In genomic region chr3:37379201-37379600, GRCm38 (mm10) we compare ENCODE assay signal across 15 mouse cellular contexts. TPM values are rescaled to one million over a fixed set of nuclear protein-coding genes. Genes with fewer than 3 reads are reported as not detected.
A peak's percentile ranks its signal among the peaks of the same experiment; 100 is the strongest.
DNase-seq lines count a peak whose midpoint lies in the region; ATAC-seq and TF ChIP-seq lines count a peak whose summit lies in the region.
"Had no signal": no experiment of that assay in that cellular context is flagged by ENCODE, and none has a peak within 500 bp of the region (broad histone marks: within the 10 kb centered on the region; RNA-seq: fewer than 3 reads in every experiment).

No protein-coding gene starts in this region.

- H3K4me1 ChIP-seq in liver, embryonic 11.5 days (replicated peaks; ENCODE audit: control insufficient read depth, insufficient read depth, low read length) = no peaks in the 10 kb centered on the region
- H3K4me1 ChIP-seq in CH12.LX (ENCODE audit: control insufficient read depth in 1 of 2, insufficient read depth in 2 of 2) = no peaks in the 10 kb centered on the region

- no peak overlapping the region for H3K4me2 ChIP-seq in liver, embryonic 11.5 days
- H3K4me2 ChIP-seq in CH12.LX (ENCODE audit: insufficient read depth, low read depth, poor library complexity, severe bottlenecking) = no peak overlapping the region

- in situ Hi-C loops in CH12.LX (cut with MboI; ENCODE audit: low pct_ligation_motif_present, low pct_unique_long_range_greater_than_20kb, low sequenced_read_pairs) = no loop called here

- no peak for TF ChIP-seq POLR2A in CH12.LX (IDR thresholded peaks at IDR 0.05; ENCODE audit: low read depth, low read length)

- H3K9me3 ChIP-seq in liver, embryonic 11.5 days (ENCODE audit: control insufficient read depth, low read length) = no peaks in the 10 kb centered on the region
- no peaks in the 10 kb centered on the region for H3K9me3 ChIP-seq in CH12.LX (replicated peaks; ENCODE audit: low read length)
- H3K9me3 ChIP-seq: forebrain, embryonic 10.5 days; hindbrain, embryonic 10.5 days had no signal

- intact Hi-C loops in gastrocnemius, adult 2 months (cut with DNase I) = no loop called here
- intact Hi-C loops in gastrocnemius, postnatal 14 days (cut with DNase I; ENCODE audit: low total_unique reads) = no loop called here

- peak; percentile 58 for TF ChIP-seq RAD21 in CH12.LX (IDR thresholded peaks at IDR 0.05; ENCODE audit: low read depth, low read length)

- dilution Hi-C loops in CH12.LX (cut with MboI; ENCODE audit: extremely low pct_ligation_motif_present, extremely low pct_unique_long_range_greater_than_20kb, low sequenced_read_pairs) = no loop called here

- no peaks in the 10 kb centered on the region for H3K79me2 ChIP-seq in CH12.LX (replicated peaks; ENCODE audit: control insufficient read depth, extremely low read depth, insufficient read depth, poor library complexity, severe bottlenecking)

- peak; percentile 54 for DNase-seq in gastrocnemius, adult 2 months
- no peak for DNase-seq in gastrocnemius, postnatal 14 days
- DNase-seq in liver (peak; percentile 23), CH12.LX (ENCODE audit: extremely low read depth) (peak; percentile 46)
- no peak for DNase-seq in liver, embryonic 11.5 days (ENCODE audit: low spot score)
- DNase-seq in adrenal gland, adult 8-10 months = no peak
- DNase-seq in urinary bladder, postnatal 4 days (ENCODE audit: low spot score in 2 of 2) = no peak
- DNase-seq: embryo, embryonic 11 days; gastrocnemius, postnatal 25 days; layer of hippocampus, postnatal 36 days; thymus, adult 18-20 months had no signal

- no peak overlapping the region for H3K4me3 ChIP-seq in gastrocnemius, adult 2 months
- H3K4me3 ChIP-seq in liver, embryonic 11.5 days (ENCODE audit: low read depth, low read length) = no peak overlapping the region
- H3K4me3 ChIP-seq in CH12.LX (replicated peaks in 1 of 3; ENCODE audit: low read depth in 2 of 3, low read length in 2 of 3, poor library complexity in 1 of 3) = no peak overlapping the region
- H3K4me3 ChIP-seq: forebrain, embryonic 10.5 days; hindbrain, embryonic 10.5 days had no signal

- no peak for TF ChIP-seq EP300 in CH12.LX (IDR thresholded peaks at IDR 0.05; ENCODE audit: low read length)

- peak; percentile 32; the same call in 1 of the 2 replicates for TF ChIP-seq CTCF in gastrocnemius, adult 2 months (IDR thresholded peaks at IDR 0.05)
- peak in 1 of 2 experiments; percentile 67; a peak in 2 of 4 replicates for TF ChIP-seq CTCF in CH12.LX (conservative IDR thresholded peaks at IDR 0.05 in 1 of 2, IDR thresholded peaks at IDR 0.05 in 1 of 2; ENCODE audit: low read depth in 2 of 2, low read length in 2 of 2)

- WGBS in liver, embryonic 11.5 days = 75% methylated on average over 14 of the region's 14 CpGs

- H3K9ac ChIP-seq in liver, embryonic 11.5 days (ENCODE audit: low read depth, low read length) = no peak overlapping the region
- H3K9ac ChIP-seq in CH12.LX (ENCODE audit: insufficient read depth, low read depth) = no peak overlapping the region

- peak overlapping the region; percentile 85 for H3K27ac ChIP-seq in gastrocnemius, adult 2 months
- no peak overlapping the region for H3K27ac ChIP-seq in liver, embryonic 11.5 days (ENCODE audit: low read depth, low read length)
- H3K27ac ChIP-seq in CH12.LX (ENCODE audit: insufficient read depth, low read depth) = no peak overlapping the region
- H3K27ac ChIP-seq: forebrain, embryonic 10.5 days; hindbrain, embryonic 10.5 days had no signal

- no peak for ATAC-seq in liver, embryonic 11.5 days (replicated peaks; ENCODE audit: low FRiP score)
- ATAC-seq in granulocyte monocyte progenitor cell, adult 5-6 weeks (replicated peaks; ENCODE audit: poor library complexity, severe bottlenecking) = peak; percentile 40; the same call in 1 of the 2 replicates
- ATAC-seq: activated CD4-positive, CD25-positive, alpha-beta regulatory T cell, adult 4 months had no signal

- no peaks in the 10 kb centered on the region for H3K27me3 ChIP-seq in liver, embryonic 11.5 days (replicated peaks; ENCODE audit: control insufficient read depth, insufficient read depth, low read length)
- no peaks in the 10 kb centered on the region for H3K27me3 ChIP-seq in CH12.LX (replicated peaks)

- H3K36me3 ChIP-seq in liver, embryonic 11.5 days (ENCODE audit: control insufficient read depth, insufficient read depth, low read length) = no peaks in the 10 kb centered on the region
- H3K36me3 ChIP-seq in CH12.LX (replicated peaks in 1 of 2; ENCODE audit: control insufficient read depth in 1 of 2, insufficient read depth in 1 of 2, low read length in 1 of 2) = no peaks in the 10 kb centered on the region
- H3K36me3 ChIP-seq: forebrain, embryonic 10.5 days; hindbrain, embryonic 10.5 days had no signal

TF ChIP-seq in CH12.LX, 34 proteins besides CTCF, POLR2A, EP300 and RAD21:
- TF ChIP-seq HCFC1 (IDR thresholded peaks at IDR 0.05; ENCODE audit: low read depth, low read length) (no peak), JUND (conservative IDR thresholded peaks at IDR 0.05; ENCODE audit: low read depth, low read length) (no peak), MYC (IDR thresholded peaks at IDR 0.05; ENCODE audit: low read depth, low read length) (no peak), SMC3 (IDR thresholded peaks at IDR 0.05; ENCODE audit: low read depth, low read length) (peak; percentile 49), MXI1 (IDR thresholded peaks at IDR 0.05; ENCODE audit: low read depth, low read length) (no peak), NELFE (IDR thresholded peaks at IDR 0.05; ENCODE audit: low read depth, low read length) (no peak)

RNA-seq across cellular contexts. Expression of gene Fgf2, which starts 31.1 kb away (rescaled TPM):
- 10 to 100 TPM in 1 of 2 experiments, 1 to 10 TPM in 1; 5.4 to 12.1 TPM for total RNA-seq in gastrocnemius, adult 2 months (2021)
- 10 to 100 TPM in 1 of 2 experiments, 1 to 10 TPM in 1; 8.1 to 10.9 TPM for total RNA-seq in gastrocnemius, postnatal 14 days (2021)
- 0.26 and 0.44 TPM in 2 replicates for polyA plus RNA-seq in liver, embryonic 11.5 days (2014; fragmentation: Nextera tagmentation; extraction: Ambion mirVana)
- 0.25 and 0.38 TPM in 2 replicates for total RNA-seq in CH12.LX (2012; rRNA removed)
- total RNA-seq in CH12.LX (2014; rRNA removed) = not detected in 2 replicates
- 0.60 and 0.70 TPM in 2 replicates for polyA plus RNA-seq in CH12.LX (2012; ENCODE audit: insufficient read length, low read depth)
- total RNA-seq in granulocyte monocyte progenitor cell, adult 5-6 weeks (2014; fragmentation: Nextera tagmentation) = 0.11 TPM in 1 of 2 replicates, not detected in the other
- not detected in 2 replicates for total RNA-seq in granulocyte monocyte progenitor cell, adult 5-6 weeks (2017)
- total RNA-seq in adrenal gland, adult 8-10 months (2022) = 1 to 10 TPM; 3.9 to 9.8 (median 7.4) TPM

RNA-seq across cellular contexts. Expression of gene Spata5, which starts 40.5 kb away (rescaled TPM):
- 10 to 100 TPM; 10.3 to 10.8 TPM for total RNA-seq in gastrocnemius, adult 2 months (2021)
- total RNA-seq in gastrocnemius, postnatal 14 days (2021) = 10 to 100 TPM; 10.9 to 12.9 TPM
- 41.2 and 52.8 TPM in 2 replicates for polyA plus RNA-seq in liver, embryonic 11.5 days (2014; fragmentation: Nextera tagmentation; extraction: Ambion mirVana)
- total RNA-seq in CH12.LX (2012; rRNA removed) = 35.0 and 52.0 TPM in 2 replicates
- total RNA-seq in CH12.LX (2014; rRNA removed) = 49.7 and 66.1 TPM in 2 replicates
- 43.8 and 52.9 TPM in 2 replicates for polyA plus RNA-seq in CH12.LX (2012; ENCODE audit: insufficient read length, low read depth)
- 30.6 and 64.1 TPM in 2 replicates for total RNA-seq in granulocyte monocyte progenitor cell, adult 5-6 weeks (2014; fragmentation: Nextera tagmentation)
- 116 and 141 TPM in 2 replicates for total RNA-seq in granulocyte monocyte progenitor cell, adult 5-6 weeks (2017)
- 10 to 100 TPM; 35.1 to 47.3 (median 38.7) TPM for total RNA-seq in adrenal gland, adult 8-10 months (2022)

RNA-seq across cellular contexts. Expression of gene Nudt6, which starts 40.8 kb away (rescaled TPM):
- total RNA-seq in gastrocnemius, adult 2 months (2021) = 10 to 100 TPM; 28.1 to 28.2 TPM
- 10 to 100 TPM; 21.5 to 26.8 TPM for total RNA-seq in gastrocnemius, postnatal 14 days (2021)
- 8.5 and 11.5 TPM in 2 replicates for polyA plus RNA-seq in liver, embryonic 11.5 days (2014; fragmentation: Nextera tagmentation; extraction: Ambion mirVana)
- total RNA-seq in CH12.LX (2012; rRNA removed) = 7.7 and 9.4 TPM in 2 replicates
- 4.8 and 6.0 TPM in 2 replicates for total RNA-seq in CH12.LX (2014; rRNA removed)
- polyA plus RNA-seq in CH12.LX (2012; ENCODE audit: insufficient read length, low read depth) = 9.0 and 9.6 TPM in 2 replicates
- 17.3 and 19.0 TPM in 2 replicates for total RNA-seq in granulocyte monocyte progenitor cell, adult 5-6 weeks (2014; fragmentation: Nextera tagmentation)
- 13.4 and 27.7 TPM in 2 replicates for total RNA-seq in granulocyte monocyte progenitor cell, adult 5-6 weeks (2017)
- 10 to 100 TPM; 16.4 to 21.7 (median 20.4) TPM for total RNA-seq in adrenal gland, adult 8-10 months (2022)

Comparison
In these comparisons a context has a peak if more than half of its experiments do, and no peak if none do; other contexts are left out.
1. DNase-seq: peak in gastrocnemius, adult 2 months (single experiment), liver (single experiment) and CH12.LX (single experiment); none in gastrocnemius, postnatal 14 days (single experiment), liver, embryonic 11.5 days (single experiment), adrenal gland, adult 8-10 months (single experiment) and urinary bladder, postnatal 4 days (0 of 2).